Mouse (Mus musculus) neural tube, embryonic 10.5 days (tissue): ENCODE results near the gene Cyp1a1.
A peak's percentile ranks its signal among the peaks of the same experiment; 100 is the strongest.

ENCODE experiments used
- DNase-seq: peaks from one replicate; pipeline ENCODE4 v3.0.0-alpha.2; 2017; ENCODE audit warnings: low spot score; ENCODE audit errors: extremely low spot score

Gene Cyp1a1

DNA sequence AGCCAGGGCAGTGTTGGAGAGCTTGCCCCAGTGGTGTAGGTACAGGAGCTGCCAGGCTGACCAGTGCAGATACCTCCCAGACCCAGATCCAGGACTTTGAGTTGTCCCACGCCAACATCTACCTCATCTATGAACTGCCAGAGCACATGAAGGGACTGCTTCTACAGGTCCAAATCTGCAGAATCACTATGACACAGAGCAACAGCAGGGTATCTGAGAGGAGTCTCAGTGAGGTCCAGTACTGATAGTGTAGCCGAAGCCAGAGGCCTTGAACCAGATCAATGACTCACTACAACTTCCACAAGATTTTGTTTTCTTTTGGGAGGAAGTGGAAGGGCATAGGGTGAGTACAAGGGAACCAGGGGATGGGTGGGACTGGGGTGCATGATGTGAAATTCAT is at the start of gene Cyp1a1:
Gene Cyp1a1, plus strand, starts transcription at position 178 of the 400 bp plus-strand sequence.
- no peak for DNase-seq

DNA sequence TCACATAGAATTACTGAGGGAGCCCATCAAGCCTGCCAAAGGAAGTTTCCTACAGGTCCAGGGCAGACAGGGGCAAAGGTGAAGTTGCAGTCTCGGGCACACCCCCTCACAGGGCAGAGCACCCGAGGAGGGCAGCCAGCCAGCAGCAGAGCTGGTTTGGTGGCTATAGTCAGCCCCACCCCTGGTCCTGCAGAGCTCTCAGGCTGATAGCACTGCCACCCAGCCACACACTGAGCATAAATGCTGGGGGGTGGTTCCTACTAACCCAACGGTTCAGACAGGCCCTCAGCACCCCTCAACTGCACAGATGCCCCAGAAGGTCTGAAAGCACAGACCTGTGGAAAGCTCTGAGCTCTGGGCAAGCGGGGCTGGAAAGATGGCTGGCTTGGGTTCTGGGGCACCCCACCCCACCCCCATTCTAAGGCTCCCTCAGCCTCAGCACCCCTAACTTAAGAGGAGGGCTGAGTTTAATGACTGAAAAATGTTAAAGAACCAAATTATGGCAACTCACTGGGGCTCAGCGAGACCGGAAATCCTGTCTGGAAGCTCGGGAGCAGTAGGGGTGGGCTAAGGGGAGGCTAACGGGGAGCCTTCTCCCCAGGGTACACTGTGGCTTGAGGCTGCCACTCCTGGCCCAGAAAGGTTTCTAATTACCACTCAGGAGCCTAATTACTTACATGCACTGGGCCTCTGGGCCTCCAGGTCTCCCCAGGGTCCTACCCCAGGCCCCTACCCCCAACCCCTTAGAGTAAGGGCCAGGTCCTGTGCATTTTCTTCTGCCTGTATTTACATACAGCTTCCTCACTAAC is 48.9 kb upstream of the Cyp1a1 start:
- no peak for DNase-seq

DNA sequence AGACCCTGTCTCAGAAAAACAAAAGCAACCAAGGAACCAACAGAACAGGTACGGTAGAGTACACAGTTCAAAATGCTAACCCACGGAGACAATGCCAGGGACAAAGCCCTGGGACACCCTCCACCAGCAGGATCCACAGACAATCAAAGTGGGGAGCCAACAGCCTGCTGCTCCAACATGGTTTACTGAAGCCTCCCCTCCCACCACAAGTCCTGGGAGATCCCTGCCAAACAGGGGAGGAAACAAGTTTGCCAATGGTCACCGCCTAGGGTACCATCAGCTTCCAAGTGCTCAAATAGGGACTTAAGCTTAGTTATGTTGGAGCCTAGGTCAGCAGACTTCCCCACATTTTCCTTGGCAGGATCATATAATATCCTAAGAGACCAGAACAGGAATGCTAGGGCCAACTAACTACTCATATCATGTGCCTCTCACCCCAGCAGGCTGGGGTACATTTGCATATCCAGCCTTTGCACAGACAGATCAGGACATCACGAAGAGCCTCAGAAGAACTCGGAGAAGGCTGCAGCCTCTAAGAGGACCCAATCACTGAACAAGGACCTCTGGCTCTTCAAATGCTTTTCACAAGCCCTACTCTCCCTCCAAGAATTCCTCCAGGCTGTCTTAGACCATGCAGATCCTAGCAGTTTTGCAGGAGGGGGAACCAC is 47.9 kb upstream of the Cyp1a1 start:
- no peak for DNase-seq

DNA sequence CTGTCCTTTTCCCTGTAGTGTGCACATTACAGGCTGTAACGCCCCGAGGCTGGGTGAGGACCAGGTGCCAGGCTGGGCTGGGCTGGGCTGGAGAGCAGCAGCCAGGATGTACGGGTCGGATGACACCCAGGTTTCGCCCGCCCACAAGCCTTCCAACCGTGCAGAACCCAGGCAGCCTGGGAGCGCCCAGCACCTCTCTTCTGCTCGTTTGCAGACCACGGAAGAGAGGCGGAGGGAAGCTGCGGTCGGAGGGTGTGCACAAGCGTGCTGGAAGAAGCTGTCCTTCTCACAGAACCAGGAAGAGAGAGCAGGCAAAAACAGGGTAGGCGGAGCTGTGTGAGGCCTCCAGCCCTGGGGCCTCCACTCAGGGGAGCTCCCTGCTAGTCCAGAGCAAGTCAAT is 47.3 kb upstream of the Cyp1a1 start:
- no peak for DNase-seq

DNA sequence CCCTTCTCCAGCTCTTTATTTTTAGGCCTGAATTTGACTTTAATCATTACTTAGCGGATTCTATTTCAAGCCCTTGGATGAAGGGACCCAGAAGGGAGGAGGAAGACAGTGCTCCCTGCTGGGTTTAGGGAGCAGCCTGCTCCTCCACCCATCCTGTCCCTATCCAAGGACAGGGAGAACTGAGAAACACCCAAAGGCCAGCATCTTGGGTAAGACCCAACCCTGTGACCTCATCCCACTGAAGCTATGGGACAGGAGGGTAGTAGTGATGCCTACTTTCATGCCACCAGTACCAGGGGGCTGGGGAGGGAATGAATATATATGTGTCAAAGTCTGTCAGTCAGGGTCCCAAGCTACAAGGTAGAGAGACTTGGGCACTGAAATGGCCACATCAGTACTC is 46.7 kb upstream of the Cyp1a1 start:
- DNase-seq, result no peak

DNA sequence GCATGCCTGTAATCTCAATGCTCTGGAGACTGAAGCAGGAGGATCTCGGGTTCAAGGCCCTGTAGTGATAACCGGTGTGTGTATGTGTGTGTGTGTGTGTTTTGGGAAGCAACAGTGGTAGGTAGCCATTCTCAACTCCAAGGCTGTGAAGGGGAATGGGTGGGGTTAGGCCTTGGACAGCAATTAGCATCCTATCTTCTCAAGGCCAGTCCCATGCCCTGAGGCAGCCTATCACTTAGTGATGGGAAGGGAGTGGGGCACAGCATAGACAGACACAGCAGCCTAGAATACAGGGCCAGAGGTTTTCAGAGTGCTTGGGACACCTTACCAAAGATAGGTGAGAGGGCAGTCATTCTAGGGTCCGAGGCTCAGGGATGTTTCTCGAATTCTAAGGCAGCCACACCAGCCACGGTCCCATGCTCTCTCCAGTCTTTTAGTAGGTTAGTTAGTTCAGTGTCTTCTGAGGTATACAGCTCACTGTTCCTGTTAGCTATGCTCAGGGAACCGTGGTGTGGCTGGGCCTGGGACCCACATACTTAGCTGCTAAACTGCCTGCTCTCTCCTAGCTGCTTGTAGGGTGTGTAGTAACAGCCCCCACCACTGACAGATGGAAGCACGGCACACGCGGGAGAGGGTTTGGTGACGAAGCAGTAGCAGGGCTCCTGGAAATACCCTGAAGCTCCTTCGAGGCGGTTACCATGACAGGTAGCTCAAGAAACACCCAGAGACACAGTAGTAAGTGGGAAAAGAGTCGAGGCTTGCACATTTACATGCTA is 45.8 kb upstream of the Cyp1a1 start:
- no peak for DNase-seq

DNA sequence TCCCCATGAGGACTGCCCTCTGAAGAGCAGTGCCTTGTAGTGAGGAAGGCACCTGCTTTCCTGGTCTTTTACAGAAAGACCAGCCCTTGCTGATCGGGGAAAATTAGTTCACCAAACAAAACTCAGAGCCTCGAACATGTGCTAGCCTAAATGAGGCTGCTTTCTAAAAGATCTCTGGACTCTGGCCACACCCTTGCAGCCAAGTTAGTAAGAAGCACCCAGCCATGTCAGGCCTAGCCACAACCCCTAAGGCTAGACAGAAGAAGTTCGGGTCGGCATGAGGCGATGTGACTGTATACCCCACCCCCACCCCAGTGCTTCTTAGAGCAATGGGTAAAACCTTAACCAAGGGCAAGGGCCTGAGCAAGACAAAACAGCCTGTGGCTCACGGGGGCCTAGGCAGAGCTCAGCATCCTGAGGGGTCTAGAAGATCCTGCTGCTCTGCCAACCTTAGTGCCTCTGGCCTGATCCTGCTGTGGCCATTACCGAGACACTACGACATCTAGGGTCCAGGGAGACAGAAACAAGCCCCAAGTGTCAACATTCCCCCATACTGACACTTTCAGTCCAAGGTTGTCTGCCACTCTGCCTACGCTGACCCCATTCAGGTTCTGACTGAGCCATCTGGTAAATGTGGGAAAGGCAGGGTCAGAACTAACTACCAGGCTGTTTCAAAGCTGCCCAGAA is 44.4 kb upstream of the Cyp1a1 start:
- no peak for DNase-seq

DNA sequence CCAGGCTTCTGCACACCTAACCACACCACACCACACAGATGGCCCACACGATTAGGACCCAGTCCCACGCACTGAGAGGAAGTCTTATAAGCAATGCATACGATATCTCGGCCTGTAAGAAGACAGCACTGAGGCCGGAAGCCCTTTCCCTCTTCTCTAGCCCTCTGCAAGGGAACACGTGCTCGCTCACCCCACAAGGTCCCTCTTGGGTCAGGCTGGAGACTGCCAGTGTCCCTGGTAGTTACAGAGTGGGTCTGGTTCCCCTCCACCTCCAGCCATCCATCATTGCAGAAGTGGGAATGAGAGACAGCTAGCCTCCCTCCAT is 43.9 kb upstream of the Cyp1a1 start:
- DNase-seq, result no peak

DNA sequence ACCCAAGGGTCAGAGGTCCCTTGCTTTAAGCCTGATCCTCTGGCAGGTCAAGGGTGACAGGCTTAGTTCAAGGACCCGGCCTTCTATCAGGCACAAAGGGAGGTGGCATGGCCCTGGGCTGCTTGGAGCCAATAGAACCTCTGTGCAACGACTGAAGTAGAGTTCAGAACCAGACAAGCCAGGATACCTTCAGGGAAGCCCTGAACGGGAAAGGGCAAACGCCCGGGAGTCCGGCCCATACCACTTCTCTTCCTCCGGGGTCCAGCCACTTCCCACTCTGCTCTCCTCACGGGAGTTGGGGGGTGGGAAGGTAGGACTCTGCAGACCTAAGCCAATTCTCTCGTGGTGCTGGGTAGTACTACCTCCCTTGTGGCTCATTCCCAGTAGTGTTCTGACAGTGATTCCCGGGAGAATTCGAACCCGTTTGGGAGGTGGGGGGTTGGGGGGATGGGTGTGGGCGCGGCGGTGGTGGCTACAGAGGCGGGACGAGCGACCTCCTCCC is 43.2 kb upstream of the Cyp1a1 start:
- no peak for DNase-seq

DNA sequence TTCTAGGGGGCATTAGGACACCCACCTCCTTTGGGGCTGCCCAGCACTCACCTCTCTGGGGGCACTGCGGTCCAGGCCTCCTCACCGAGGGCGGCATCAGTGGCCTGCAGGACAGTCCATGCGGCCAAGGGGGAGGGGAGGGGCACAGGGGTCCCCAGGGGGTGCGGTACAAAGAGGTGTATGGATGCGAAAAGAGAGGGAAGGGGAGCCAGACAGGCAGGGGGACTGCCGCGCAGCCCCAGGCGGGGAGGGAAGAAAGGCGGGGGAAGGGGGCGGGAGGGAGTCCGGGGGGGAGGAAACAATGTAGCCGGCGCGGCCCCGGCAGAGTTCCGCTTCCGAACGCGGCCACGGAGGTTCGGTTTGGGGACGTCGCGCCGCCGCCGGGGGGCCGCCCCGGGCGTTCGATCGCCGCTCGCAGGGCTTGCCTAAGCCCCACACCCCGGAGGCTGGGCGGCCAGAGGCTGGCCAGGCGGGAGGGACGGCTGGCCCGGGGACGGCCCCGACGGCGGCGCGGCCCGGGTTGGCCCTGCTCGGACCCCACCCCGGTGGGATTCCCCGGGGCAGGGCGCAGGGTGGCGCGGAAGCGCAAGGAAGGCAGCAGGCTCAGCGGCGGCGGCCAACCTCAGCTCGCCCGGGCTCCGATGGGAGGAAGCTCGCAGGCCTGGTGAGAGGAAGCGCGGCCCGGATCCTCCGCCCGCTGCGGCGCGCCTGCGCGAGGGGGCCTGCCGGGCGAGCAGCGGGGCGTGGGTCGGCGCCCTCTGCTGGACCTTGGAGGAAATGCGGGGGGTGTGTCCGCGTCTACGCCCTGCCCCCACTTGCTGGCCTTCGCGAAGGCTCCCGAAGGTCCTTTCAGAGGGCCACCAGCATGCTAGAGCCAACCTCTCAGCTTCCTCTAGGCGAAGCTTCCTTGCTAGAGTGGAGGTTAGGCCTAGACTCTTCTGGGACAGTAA is 42.5 kb upstream of the Cyp1a1 start:
- peak; percentile 94 for DNase-seq

DNA sequence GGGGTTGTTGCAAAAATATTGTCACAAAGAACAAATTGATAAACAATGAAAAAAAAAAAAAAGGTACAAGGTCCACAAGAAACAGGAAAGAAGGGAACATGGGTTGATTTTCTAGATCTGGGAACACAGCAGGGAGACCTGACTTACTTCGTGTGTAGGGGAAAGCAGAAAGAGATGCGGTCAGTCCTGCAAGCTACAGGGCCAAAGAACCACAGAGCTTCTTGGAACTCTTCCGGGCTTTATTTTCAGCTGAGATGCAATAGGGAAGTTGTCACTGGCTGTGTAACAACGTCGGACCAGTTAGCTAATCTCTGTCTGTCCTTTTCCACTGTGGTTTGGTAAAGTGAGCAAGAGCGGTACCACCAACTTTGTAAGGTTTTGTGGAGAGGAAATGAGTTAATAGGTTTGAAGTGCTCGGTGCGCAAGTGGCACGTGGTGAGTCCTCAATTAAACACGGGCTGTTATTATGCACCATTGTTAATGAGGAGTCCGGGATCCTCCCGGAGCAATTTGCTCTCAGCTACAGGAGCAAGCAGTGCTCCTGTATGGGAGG is 41.1 kb upstream of the Cyp1a1 start:
- no peak for DNase-seq

DNA sequence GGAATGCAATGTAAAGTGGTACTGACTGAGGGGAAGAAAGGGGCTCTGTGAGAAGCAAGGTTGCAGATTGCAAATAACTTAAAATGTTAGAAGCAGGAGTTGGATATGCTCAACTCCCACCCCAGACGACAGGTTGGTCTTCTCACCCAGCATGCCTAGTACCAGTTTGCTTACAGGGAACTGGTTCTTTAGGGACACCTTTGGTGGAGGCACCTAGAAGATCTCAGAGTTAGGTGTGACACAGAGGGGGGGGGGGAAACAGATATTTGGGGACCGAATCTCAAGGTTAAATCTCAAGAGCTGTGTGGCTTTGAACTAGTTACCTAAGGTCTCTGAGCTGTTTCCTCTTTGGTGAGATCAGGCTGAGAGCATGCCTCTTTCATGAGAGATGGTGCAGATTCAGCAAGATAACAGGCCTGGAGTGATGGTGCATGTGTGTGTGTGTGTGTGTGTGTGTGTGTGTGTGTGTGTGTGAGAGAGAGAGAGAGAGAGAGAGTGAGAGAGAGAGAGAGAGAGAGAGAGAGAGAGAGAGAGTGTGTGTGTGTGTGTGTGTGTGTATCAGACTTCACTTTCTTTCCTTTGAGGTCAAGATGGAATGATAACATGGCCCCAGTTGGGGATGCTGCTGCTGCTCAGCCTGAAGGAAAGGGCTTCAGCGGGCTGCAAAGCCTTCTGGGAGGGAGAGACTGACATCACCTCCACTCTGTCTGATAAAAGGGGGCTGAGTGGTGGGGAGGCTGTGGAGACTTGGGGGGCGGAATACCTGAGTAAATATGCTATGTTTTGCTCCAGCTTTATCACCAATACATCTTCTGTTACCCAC is 40.2 kb upstream of the Cyp1a1 start:
- DNase-seq, result no peak

DNA sequence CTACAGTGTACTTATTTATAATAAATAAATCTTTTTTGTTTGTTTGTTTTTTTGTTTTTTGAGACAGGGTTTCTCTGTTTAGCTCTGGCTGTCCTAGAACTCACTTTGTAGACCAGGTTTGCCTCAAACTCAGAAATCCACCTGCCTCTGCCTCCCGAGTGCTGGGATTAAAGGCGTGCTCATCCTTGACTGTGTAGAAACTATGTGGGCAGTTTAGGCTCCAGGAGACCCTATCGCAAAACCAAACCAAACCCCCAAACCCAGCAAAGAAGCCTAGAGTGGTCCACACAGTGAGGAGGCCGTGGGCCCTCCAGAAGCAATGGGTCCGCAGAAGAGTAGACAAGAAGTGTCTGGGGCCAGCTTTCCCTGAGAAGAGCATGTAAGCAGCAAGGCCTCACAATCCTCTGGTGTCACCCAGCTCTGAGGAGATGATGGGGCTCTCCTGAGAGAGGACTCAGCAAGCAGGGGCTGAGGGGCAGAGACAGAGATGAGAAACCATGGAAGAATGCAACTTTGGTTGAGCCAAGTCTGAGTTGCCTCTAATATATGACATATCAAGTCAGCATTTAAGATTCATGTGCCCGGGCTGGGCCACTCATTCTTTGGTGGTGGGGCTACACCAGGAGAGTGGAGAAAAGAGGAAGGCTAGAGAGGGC is 37.5 kb upstream of the Cyp1a1 start:
- DNase-seq, result no peak

DNA sequence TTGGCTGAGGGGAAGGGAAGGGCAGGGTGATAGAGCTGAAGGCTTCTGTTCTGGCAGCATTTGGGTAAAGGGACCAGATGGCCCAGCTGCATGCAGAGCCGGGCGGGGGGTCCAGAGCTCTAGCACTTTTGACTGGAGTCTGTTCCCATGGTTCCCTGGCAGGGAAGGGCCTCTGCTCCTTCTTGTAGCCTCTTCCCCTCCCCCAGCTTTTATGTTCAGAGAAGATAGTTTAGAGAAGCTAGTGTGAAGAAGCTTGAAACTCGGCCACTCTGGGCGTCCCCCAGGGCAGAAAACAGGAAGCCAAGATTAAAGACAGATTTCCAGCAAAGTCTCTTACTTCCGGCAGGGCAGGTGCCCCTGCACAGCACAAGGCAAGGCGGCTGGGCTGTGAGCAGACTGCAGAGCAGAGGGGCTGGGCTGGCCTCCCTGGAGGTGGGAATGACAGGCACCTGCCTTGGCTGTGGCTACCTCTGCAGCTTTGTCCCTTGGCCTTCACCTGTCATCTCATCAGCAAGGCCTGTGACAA is 36.9 kb upstream of the Cyp1a1 start:
- no peak for DNase-seq

DNA sequence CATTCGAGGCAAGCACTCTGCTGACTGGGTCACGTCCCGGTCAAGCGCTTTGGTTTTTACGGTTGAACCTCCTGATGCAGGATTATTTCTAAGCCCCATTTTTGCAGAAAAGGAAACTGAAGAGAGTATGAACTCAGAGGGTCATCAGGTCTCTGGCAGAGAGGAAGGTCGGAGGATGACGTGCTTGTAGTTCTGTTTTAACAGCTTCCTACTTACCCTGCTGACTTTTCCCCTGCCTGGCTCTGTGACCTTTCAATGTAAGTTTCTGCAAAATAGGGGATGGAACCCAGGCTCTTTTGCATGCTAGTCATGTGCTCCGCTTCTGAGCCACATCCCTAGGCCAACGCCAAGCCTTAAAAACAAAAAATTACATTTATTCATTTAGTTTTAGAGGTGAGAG is 35.4 kb upstream of the Cyp1a1 start:
- no peak for DNase-seq

DNA sequence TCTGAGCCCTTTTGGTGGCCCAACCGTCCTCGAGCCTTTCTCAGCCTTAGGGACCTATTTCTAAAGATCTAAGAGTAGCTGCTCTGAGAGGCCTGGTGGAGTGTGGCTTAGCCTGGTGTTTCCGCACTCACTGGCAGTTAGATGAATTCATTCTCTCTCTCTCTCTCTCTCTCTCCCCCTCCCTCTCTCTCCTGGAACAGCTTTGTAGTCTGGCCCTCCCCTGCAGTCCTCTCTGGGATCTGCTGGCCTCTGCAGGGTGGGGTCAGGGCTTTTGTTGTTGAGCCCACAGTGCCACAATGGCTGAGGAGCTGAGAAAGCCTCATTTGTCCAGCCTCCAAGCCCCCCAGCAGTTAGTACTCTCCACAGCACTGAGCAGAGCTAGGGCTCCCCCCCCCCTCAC is 34.9 kb upstream of the Cyp1a1 start:
- DNase-seq, result no peak

DNA sequence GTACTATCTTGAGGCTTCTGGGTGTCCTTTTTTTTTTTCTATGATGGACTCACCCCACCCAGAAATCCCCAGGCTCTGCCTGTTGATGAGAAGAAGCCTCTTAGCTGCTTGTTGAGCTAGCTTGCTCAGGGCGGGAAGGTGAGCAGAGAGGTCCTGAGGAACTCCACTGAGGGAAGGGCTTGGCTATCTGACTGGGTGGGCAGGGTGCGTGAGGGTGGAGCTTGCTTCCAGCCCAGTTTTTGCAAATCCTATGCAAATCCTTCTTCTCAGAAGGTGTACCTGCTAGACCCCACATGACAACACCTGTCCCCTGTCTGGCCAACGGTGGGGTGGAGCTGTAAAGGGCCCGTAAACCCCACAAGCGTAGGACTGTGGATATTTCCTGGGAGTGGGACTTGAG is 34.4 kb upstream of the Cyp1a1 start, which contains the start of gene Csk:
Gene Csk, minus strand, starts transcription at position 349 of the 400 bp plus-strand sequence.
- no peak for DNase-seq

DNA sequence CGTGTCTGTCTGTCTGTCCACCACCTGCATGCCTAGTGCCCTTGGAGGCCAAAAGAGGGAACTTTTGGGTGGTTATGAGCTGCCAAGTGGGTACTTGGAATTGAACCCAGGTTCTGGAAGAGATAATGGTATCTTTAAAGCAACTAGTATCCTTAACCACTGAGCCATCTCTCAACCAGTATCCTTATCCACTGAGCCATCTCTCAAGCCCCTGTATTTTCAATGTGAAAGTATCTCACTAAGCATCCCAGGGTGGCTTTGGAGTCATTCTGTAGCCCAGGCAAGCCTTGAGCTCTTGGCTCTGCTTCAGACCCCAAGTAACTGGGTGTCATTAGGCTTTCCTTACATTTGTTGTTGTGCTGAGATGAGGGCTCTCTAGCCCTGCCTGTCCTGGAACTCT is 32.8 kb upstream of the Cyp1a1 start:
- DNase-seq, result no peak
